Mouse (Mus musculus) kidney, adult 18-20 months (tissue): ENCODE results near the gene Uroc1.

Experiments
- DNase-seq: peaks from one replicate; pipeline ENCODE4 v3.0.0; 2021

Gene Uroc1

GRCm38 (mm10) chr6:90332561-90333425 lies at the start of gene Uroc1:
Gene Uroc1, plus strand, starts transcription at chr6:90333284.
- DNase-seq, result peak; percentile 57

GRCm38 (mm10) chr6:90288265-90288664 lies 44.8 kb upstream of the Uroc1 start:
- DNase-seq, result peak; percentile 41

GRCm38 (mm10) chr6:90300919-90301318 lies 32.2 kb upstream of the Uroc1 start, which contains the start of gene BC048671:
Gene BC048671, plus strand, starts transcription at chr6:90301219.
- DNase-seq, result no peak

DNA sequence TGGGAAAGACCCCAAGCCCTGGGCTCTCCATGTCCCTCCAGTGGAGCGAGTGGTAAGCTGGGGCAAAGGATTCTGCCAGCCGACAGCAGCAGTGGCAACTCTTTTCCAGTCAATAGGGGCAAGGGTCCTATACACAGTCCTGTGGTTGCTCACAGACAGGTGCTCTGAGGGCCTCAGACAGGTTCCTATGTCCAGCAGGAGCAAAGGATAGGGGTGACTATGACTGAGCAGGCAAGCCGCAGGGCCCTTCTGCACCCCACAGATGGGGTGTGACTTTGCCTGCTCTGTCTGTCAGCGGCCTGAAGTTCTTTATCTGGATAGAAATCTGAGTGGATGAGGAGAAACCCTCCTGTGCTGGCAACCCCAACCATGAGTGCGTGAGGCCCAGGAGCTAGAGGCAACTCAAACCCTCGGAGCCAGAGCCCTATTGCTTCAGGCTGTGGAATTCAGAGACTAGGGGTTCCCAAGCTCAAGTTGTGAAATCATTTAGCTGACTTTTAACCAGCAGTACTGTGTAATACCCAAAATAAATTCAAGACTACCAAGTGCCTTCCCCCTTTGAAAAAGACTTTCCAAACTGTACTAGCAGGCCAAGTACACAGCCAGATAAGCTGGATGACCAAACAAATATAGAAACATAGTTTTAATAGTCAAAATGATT lies 26.6 kb upstream of the Uroc1 start:
- DNase-seq, result no peak

- no peak for DNase-seq
Measured at GRCm38 (mm10) chr6:90308839-90309778, 24.0 kb upstream of the Uroc1 start.

GRCm38 (mm10) chr6:90315961-90316360 lies 17.1 kb upstream of the Uroc1 start:
- no peak for DNase-seq

DNA sequence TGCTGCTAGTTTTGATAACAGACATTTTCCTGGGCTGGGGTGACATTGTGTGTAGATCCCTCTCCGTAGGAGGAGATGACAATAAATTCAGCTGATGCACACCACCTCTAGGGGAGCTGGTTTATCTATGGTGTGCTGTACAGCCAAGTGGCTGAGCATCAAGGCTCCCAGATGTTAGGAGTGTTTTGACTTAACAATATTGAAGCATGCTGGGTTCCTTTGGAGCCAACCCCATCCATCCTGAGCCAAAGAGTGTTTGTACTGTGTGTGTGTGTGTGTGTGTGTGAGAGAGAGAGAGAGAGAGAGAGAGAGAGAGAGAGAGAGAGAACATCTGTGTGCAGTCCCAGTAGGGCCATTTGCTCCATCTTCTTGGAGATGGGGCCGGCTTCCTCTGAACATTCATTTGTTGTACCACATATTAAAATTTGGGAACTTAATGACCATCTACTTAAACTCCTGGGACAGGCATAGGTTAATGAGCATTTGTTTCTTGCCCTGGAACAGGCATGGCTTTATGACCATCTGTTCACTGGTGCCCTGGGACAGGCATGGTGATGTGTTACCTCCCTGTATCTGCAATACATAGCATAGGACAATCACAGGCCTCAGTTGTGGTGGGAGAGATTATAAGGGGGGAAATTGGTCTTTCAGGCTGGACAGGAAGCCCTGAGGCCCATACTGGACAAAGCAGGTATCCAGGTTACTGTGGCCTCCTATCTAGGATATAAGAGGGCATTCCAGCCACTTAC lies 15.4 kb upstream of the Uroc1 start:
- no peak for DNase-seq

GRCm38 (mm10) chr6:90319019-90319418 lies 14.1 kb upstream of the Uroc1 start:
- DNase-seq, result no peak

GRCm38 (mm10) chr6:90319475-90320191 lies 13.5 kb upstream of the Uroc1 start:
- DNase-seq, result no peak

DNA sequence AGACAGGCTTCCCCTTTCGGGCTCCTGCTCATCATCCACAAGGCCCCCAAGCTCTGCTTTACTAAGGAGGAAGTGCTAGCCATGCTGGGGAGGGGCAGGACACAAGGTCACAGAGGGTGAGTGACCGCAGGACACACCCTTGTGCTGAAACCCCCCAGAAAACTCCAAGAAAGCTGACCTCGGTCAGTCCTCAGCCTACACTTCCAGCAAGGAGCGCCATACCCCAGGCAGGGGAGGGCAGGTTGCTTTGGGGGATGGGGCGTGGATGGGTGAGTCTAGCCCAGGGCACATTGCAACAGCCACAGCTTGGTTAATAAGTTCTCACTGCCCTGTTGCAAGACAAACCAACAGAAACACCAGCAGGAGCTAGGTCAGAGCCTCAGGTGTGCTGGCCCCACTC lies 12.7 kb upstream of the Uroc1 start:
- DNase-seq, result peak; percentile 38

- no peak for DNase-seq
Measured at GRCm38 (mm10) chr6:90321811-90322210, 11.3 kb upstream of the Uroc1 start.

DNA sequence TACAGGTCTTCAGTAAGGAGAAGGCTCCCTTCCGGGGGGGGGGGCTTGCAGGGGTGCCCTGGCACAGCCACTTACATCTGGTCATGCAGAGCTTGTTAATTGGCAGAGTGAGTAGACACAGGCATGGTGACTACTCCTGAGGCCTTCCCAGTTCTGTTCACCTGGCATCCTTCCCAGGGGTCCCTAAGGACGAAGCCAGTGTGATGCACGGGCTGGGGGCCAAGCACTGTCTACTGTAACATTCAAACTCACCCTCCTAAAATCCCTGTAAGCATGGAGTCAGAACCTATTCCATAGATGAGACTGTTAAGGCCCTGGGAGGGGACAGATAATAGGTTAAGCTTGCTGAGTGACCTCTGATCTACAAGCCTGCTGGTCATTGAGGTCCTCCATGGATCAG lies 9.1 kb upstream of the Uroc1 start:
- DNase-seq, result no peak

DNA sequence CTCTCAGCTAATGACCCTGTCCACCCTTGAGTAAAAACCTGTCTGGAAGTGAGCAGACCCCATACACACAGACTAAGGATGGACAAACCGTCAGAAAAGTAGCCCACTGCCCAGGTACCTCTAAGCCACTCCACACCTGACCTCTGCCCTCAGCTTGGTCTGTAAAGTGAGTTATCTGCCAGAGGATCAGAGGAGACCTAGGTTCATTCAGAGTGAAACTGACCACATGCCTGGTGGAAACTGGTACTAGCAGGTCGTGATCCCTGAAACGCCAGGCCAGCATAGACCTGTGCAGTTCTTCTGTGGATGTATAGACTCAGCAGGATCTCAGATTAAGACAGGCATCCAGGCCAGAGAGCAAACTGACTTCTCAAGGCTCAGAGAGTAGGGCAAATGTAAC lies 8.6 kb upstream of the Uroc1 start:
- DNase-seq, result no peak

GRCm38 (mm10) chr6:90324991-90325390 lies 8.1 kb upstream of the Uroc1 start, which contains the start of gene Chst13:
Gene Chst13, minus strand, starts transcription at chr6:90325185.
- DNase-seq, result peak; percentile 47

DNA sequence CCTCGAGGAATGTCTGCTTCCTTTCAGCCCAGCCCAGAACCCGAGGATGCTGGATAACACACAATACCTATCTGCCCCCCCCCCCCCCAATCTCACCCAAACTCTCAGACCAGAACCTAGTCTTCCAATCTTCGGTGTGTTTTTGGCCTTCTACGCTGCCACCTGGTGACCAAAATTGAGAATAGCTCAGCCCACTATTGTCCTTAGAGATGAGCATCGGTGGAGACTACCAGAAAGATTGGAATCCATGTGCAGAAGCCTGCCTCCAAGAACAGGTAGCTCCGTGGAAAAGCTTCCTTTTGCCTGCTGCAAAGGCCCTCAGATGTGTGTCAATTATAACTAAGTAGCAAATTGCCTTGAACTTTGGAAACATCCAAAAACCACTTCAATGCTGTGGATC lies 5.4 kb upstream of the Uroc1 start:
- peak; percentile 29 for DNase-seq

- DNase-seq, result peak; percentile 36
Measured at GRCm38 (mm10) chr6:90329953-90330352, 3.1 kb upstream of the Uroc1 start.

- DNase-seq, result no peak
Measured at GRCm38 (mm10) chr6:90334244-90334643, 1.2 kb downstream of the Uroc1 start.

DNA sequence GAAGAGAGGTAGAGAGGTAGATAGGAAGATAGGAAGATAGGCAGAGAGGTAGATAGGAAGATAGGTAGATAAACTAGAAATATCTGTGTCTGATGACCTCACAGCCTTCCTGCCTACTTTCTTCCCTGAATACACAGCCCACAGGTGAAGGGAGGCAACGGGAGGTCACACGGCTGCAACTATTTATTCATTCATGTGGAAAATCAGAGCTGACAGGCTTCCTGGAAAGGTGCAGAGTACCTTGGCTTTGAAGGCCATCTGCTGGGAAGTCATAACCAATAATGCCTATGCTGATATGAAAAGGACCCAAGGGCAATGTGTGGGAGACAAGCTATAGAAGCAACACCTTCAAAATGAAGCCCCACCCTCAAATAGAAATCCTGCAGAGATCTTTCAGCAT lies 9.3 kb downstream of the Uroc1 start:
- no peak for DNase-seq

GRCm38 (mm10) chr6:90347183-90347582 lies 14.1 kb downstream of the Uroc1 start:
- no peak for DNase-seq

DNA sequence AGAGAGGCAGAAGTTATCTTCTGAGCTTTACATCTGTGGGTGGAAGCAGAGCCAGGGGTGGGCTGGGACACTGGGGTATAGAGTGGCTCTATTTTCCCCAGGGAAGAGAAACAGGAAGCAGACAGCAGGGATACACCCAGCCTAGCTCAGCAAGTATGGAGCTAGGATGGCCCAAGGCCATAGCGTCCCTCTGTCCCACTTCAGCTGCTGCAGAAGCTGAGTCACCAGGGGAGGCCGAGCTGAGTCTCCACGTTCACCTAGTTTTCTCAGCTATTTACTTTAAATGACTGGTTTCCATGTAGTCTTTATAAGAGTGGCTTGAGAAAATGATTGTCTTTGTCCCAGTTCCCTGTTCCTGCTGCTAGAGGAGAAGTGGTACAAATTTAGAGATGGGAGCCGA lies 15.4 kb downstream of the Uroc1 start:
- DNase-seq, result no peak

GRCm38 (mm10) chr6:90350011-90350410 lies 16.9 kb downstream of the Uroc1 start:
- no peak for DNase-seq

- DNase-seq, result no peak
Measured at GRCm38 (mm10) chr6:90358142-90358541, 25.1 kb downstream of the Uroc1 start.
